Mouse (Mus musculus): ENCODE measurements around the gene Lzts3.

DNA sequence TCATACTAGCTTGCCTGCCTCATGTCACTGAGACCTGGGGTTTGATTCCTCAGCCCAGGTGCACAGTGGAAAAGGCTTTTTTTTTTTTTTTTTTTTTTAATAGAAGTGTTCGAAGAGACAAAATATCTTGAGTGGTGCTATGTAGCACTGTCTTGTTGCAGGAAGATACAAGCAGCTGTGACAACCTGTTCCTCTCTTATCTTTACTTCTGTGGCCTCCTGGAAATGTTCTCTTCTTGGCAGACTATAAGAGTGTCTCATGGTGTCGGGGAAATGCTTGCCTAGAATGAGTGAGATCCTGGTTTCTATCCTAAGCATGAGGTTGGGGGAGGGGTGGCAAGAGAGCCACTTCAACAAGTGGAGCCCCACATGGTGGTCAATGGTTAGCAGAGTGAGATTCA is 54.2 kb downstream of the Lzts3 start:
- TF ChIP-seq POLR2A (IDR thresholded peaks at IDR 0.05; ENCODE audit: low read depth, low read length) (no peak), CTCF (IDR thresholded peaks at IDR 0.05; ENCODE audit: extremely low read depth, insufficient read length, insufficient replicate concordance, low read depth, low read length) (no peak)

All from small intestine, adult 2 months (tissue).